Mouse (Mus musculus) ES-E14 (cell line): Measurements from ENCODE around the gene Snx3.

Experiments
- CHD2 ChIP-seq: IDR thresholded peaks from 2 replicates; pipeline ENCODE4 v1.6.1; 2014; ENCODE audit warnings: mild to moderate bottlenecking, low read depth, low read length, inconsistent platforms
- HCFC1 ChIP-seq: IDR thresholded peaks from 2 replicates; pipeline ENCODE4 v1.6.1; 2012; ENCODE audit warnings: low read length, inconsistent platforms, borderline replicate concordance; ENCODE audit not compliant: insufficient read depth
- MAFK ChIP-seq: IDR thresholded peaks from 2 replicates; pipeline ENCODE4 v1.6.1; 2014; ENCODE audit warnings: mild to moderate bottlenecking, low read depth, low read length, inconsistent platforms; ENCODE audit not compliant: insufficient read depth
- ZC3H11A ChIP-seq: IDR thresholded peaks from 2 replicates; pipeline ENCODE4 v1.6.1; 2012; ENCODE audit warnings: low read depth, mild to moderate bottlenecking, inconsistent platforms, low read length, borderline replicate concordance

GRCm38 (mm10) chr10:42454266-42454665 lies 47.6 kb upstream of the Snx3 start:
- no peak for TF ChIP-seq CHD2
- no peak for TF ChIP-seq ZC3H11A
- TF ChIP-seq MAFK = no peak
- no peak for TF ChIP-seq HCFC1
